Mouse (Mus musculus) neural tube, embryonic 15.5 days (tissue): ENCODE data around the gene Camkmt. TPM values are rescaled to one million over a fixed set of nuclear protein-coding genes. Genes with fewer than 3 reads are reported as not detected.
A peak's percentile ranks its signal among the peaks of the same experiment; 100 is the strongest.

Source experiments
- ATAC-seq: fragments of 200-750 bp; cut with Nextera tagmentation; 2 replicates; pipeline ENCODE4 v1.8.0; 2017; ENCODE audit warnings: mild to moderate bottlenecking, moderate TSS enrichment, moderate library complexity; ENCODE audit not compliant: low FRiP score
- H3K27ac ChIP-seq: fragments of 300-500 bp; sonication (generic); replicated peaks from 2 replicates; pipeline ENCODE4 v1.5.1; 2015; ENCODE audit warnings: mild to moderate bottlenecking, inconsistent platforms
- H3K27me3 ChIP-seq: fragments of 300-500 bp; sonication (generic); replicated peaks from 2 replicates; pipeline ENCODE4 v1.6.1; 2015; ENCODE audit warnings: inconsistent platforms
- H3K36me3 ChIP-seq: fragments of 300-500 bp; sonication (generic); 2 replicates; pipeline ENCODE4 v1.6.1; 2015; ENCODE audit warnings: inconsistent platforms
- H3K4me1 ChIP-seq: fragments of 300-500 bp; sonication (generic); 2 replicates; pipeline ENCODE4 v1.6.1; 2015; ENCODE audit warnings: inconsistent platforms
- H3K4me2 ChIP-seq: fragments of 300-500 bp; sonication (generic); 2 replicates; pipeline ENCODE4 v1.6.1; 2015; ENCODE audit warnings: inconsistent platforms, mild to moderate bottlenecking, moderate library complexity
- H3K4me3 ChIP-seq: fragments of 300-500 bp; sonication (generic); replicated peaks from 2 replicates; pipeline ENCODE4 v1.5.1; 2015; ENCODE audit warnings: mild to moderate bottlenecking, inconsistent platforms
- H3K9ac ChIP-seq: fragments of 300-500 bp; sonication (generic); replicated peaks from 2 replicates; pipeline ENCODE4 v1.6.1; 2015; ENCODE audit warnings: mild to moderate bottlenecking, inconsistent platforms
- H3K9me3 ChIP-seq: fragments of 300-500 bp; sonication (generic); replicated peaks from 2 replicates; pipeline ENCODE4 v1.6.1; 2016; ENCODE audit warnings: inconsistent platforms
- WGBS: fragments of 180-500 bp; shearing (Covaris S2); methylation state at CpG from one replicate; pipeline ENCODE4 v1.1.7; 2015; ENCODE audit warnings: mixed read lengths; 5-methylcytosine and 5-hydroxymethylcytosine counted together
- polyA plus RNA-seq: library from polyadenylated mRNA; unstranded; fragments of >200 nt; fragmentation: Nextera tagmentation; extraction: Ambion mirVana; gene quantifications from 2 replicates; pipeline ENCODE4 v1.2.1, GENCODE M21; 2015

The Camkmt gene
- polyA plus RNA-seq, 1 experiment from 2014 or later, result 22.4 TPM

- Histone ChIP-seq H3K4me3 (no peak overlapping the region), H3K4me2 (no peak overlapping the region), H3K9ac (no peak overlapping the region), H3K27ac (no peak overlapping the region), H3K9me3 (no peaks in the 10 kb centered on the region), H3K27me3 (no peaks in the 10 kb centered on the region), H3K4me1 (peaks cover 3% of the 10 kb centered on the region), H3K36me3 (peaks cover 71% of the 10 kb centered on the region)
- ATAC-seq, result no peak
- 74% methylated on average over 8 of the region's 8 CpGs for WGBS
Measured at GRCm38 (mm10) chr17:85071088-85071775, 19.1 kb upstream of the Camkmt start.

- WGBS, result 23% methylated on average over 11 of the region's 11 CpGs
- ATAC-seq, result no peak
- H3K27ac ChIP-seq, result no peak overlapping the region
Measured at GRCm38 (mm10) chr17:85072383-85072782, 18.0 kb upstream of the Camkmt start.

GRCm38 (mm10) chr17:85073214-85073613 is 17.1 kb upstream of the Camkmt start:
- Histone ChIP-seq H3K9me3 (no peaks in the 10 kb centered on the region), H3K36me3 (peaks cover 73% of the 10 kb centered on the region), H3K9ac (no peak overlapping the region)

More at GRCm38 (mm10) chr17:85072383-85072782, 18.0 kb upstream of the Camkmt start:
- Histone ChIP-seq H3K4me1 (peaks cover 3% of the 10 kb centered on the region), H3K9me3 (no peaks in the 10 kb centered on the region), H3K4me2 (no peak overlapping the region), H3K4me3 (no peak overlapping the region), H3K27me3 (no peaks in the 10 kb centered on the region), H3K36me3 (peaks cover 70% of the 10 kb centered on the region), H3K9ac (no peak overlapping the region)

GRCm38 (mm10) chr17:85074083-85074482 is 16.3 kb upstream of the Camkmt start:
- Histone ChIP-seq H3K36me3 (peaks cover 73% of the 10 kb centered on the region), H3K27me3 (no peaks in the 10 kb centered on the region)
- 97% methylated on average over 4 of the region's 4 CpGs for WGBS

More at GRCm38 (mm10) chr17:85073214-85073613, 17.1 kb upstream of the Camkmt start:
- no peak overlapping the region for H3K27ac ChIP-seq
- WGBS, result 31% methylated on average over 7 of the region's 7 CpGs
- peaks cover 3% of the 10 kb centered on the region for H3K4me1 ChIP-seq
- no peaks in the 10 kb centered on the region for H3K27me3 ChIP-seq
- ATAC-seq, result no peak
- H3K4me3 ChIP-seq, result no peak overlapping the region
- no peak overlapping the region for H3K4me2 ChIP-seq

GRCm38 (mm10) chr17:85079276-85079675 is 11.1 kb upstream of the Camkmt start:
- Histone ChIP-seq H3K4me3 (no peak overlapping the region), H3K36me3 (peaks cover 65% of the 10 kb centered on the region), H3K27me3 (no peaks in the 10 kb centered on the region), H3K4me2 (no peak overlapping the region), H3K27ac (no peak overlapping the region), H3K9me3 (no peaks in the 10 kb centered on the region), H3K4me1 (no peaks in the 10 kb centered on the region), H3K9ac (no peak overlapping the region)
- ATAC-seq, result no peak
- 77% methylated on average over 3 of the region's 3 CpGs for WGBS

More at GRCm38 (mm10) chr17:85074083-85074482, 16.3 kb upstream of the Camkmt start:
- Histone ChIP-seq H3K4me2 (no peak overlapping the region), H3K27ac (no peak overlapping the region), H3K9ac (no peak overlapping the region), H3K4me3 (no peak overlapping the region), H3K9me3 (no peaks in the 10 kb centered on the region), H3K4me1 (peaks cover 3% of the 10 kb centered on the region)
- no peak for ATAC-seq

- Histone ChIP-seq H3K4me2 (no peak overlapping the region), H3K9me3 (no peaks in the 10 kb centered on the region), H3K27ac (no peak overlapping the region), H3K36me3 (peaks cover 55% of the 10 kb centered on the region), H3K4me3 (no peak overlapping the region), H3K27me3 (no peaks in the 10 kb centered on the region), H3K4me1 (no peaks in the 10 kb centered on the region), H3K9ac (no peak overlapping the region)
- no peak for ATAC-seq
- 97% methylated on average over 11 of the region's 11 CpGs for WGBS
Measured at GRCm38 (mm10) chr17:85080781-85081180, 9.6 kb upstream of the Camkmt start.

GRCm38 (mm10) chr17:85085335-85085734 is 5.0 kb upstream of the Camkmt start:
- no peak overlapping the region for H3K9ac ChIP-seq
- H3K9me3 ChIP-seq, result no peaks in the 10 kb centered on the region
- peaks cover 21% of the 10 kb centered on the region for H3K4me1 ChIP-seq
- H3K36me3 ChIP-seq, result peaks cover 20% of the 10 kb centered on the region
- no peak overlapping the region for H3K4me2 ChIP-seq
- H3K4me3 ChIP-seq, result no peak overlapping the region
- 98% methylated on average over 2 of the region's 2 CpGs for WGBS
- no peak for ATAC-seq
- H3K27ac ChIP-seq, result no peak overlapping the region
- H3K27me3 ChIP-seq, result no peaks in the 10 kb centered on the region

GRCm38 (mm10) chr17:85086501-85086900 is 3.9 kb upstream of the Camkmt start:
- no peak overlapping the region for H3K4me2 ChIP-seq
- H3K4me1 ChIP-seq, result peaks cover 25% of the 10 kb centered on the region
- 91% methylated on average over 1 of the region's 1 CpGs for WGBS
- H3K27ac ChIP-seq, result no peak overlapping the region
- no peaks in the 10 kb centered on the region for H3K9me3 ChIP-seq
- H3K9ac ChIP-seq, result no peak overlapping the region
- H3K36me3 ChIP-seq, result peaks cover 10% of the 10 kb centered on the region
- no peaks in the 10 kb centered on the region for H3K27me3 ChIP-seq
- ATAC-seq, result no peak
- no peak overlapping the region for H3K4me3 ChIP-seq

GRCm38 (mm10) chr17:85087591-85087990 is 2.8 kb upstream of the Camkmt start:
- WGBS, result 94% methylated on average over 5 of the region's 5 CpGs
- Histone ChIP-seq H3K4me3 (no peak overlapping the region), H3K4me2 (no peak overlapping the region), H3K4me1 (peaks cover 31% of the 10 kb centered on the region), H3K9me3 (no peaks in the 10 kb centered on the region), H3K27ac (no peak overlapping the region), H3K27me3 (no peaks in the 10 kb centered on the region), H3K36me3 (peaks cover 4% of the 10 kb centered on the region; the same call in 1 of the 2 replicates), H3K9ac (no peak overlapping the region)
- no peak for ATAC-seq

GRCm38 (mm10) chr17:85088401-85088800 is 2.0 kb upstream of the Camkmt start:
- whole genome bisulfite sequencing, result 88% methylated on average over 11 of the region's 11 CpGs
- no peak for ATAC-seq

GRCm38 (mm10) chr17:85089011-85089410 is 1.3 kb upstream of the Camkmt start:
- peak overlapping the region; percentile 98 for H3K4me3 ChIP-seq
- peaks cover 1% of the 10 kb centered on the region; the same call in 1 of the 2 replicates for H3K36me3 ChIP-seq
- peaks cover 31% of the 10 kb centered on the region for H3K4me1 ChIP-seq
- no peaks in the 10 kb centered on the region for H3K27me3 ChIP-seq
- H3K27ac ChIP-seq, result peak overlapping the region; percentile 94; the same call in 1 of the 2 replicates
- H3K4me2 ChIP-seq, result peak overlapping the region; percentile 76
- H3K9me3 ChIP-seq, result no peaks in the 10 kb centered on the region
- ATAC-seq, result no peak
- 52% methylated on average over 6 of the region's 6 CpGs for WGBS
- H3K9ac ChIP-seq, result peak overlapping the region; percentile 83

More at GRCm38 (mm10) chr17:85088401-85088800, 2.0 kb upstream of the Camkmt start:
- Histone ChIP-seq H3K4me2 (peak overlapping the region; percentile 76), H3K27me3 (no peaks in the 10 kb centered on the region), H3K9me3 (no peaks in the 10 kb centered on the region), H3K4me3 (peak overlapping the region; percentile 98; the same call in 1 of the 2 replicates), H3K36me3 (peaks cover 4% of the 10 kb centered on the region; the same call in 1 of the 2 replicates), H3K27ac (no peak overlapping the region), H3K9ac (no peak overlapping the region), H3K4me1 (peaks cover 31% of the 10 kb centered on the region)

- Histone ChIP-seq H3K4me3 (peak overlapping the region; percentile 98), H3K27ac (peak overlapping the region; percentile 94), H3K36me3 (no peaks in the 10 kb centered on the region), H3K4me2 (peak overlapping the region; percentile 76), H3K9ac (peak overlapping the region; percentile 83), H3K27me3 (no peaks in the 10 kb centered on the region), H3K4me1 (peaks cover 31% of the 10 kb centered on the region), H3K9me3 (no peaks in the 10 kb centered on the region)
- ATAC-seq, result peak; percentile 34
- WGBS, result under 1% methylated on average over 16 of the region's 16 CpGs
Measured at GRCm38 (mm10) chr17:85089621-85090020, 731 bp upstream of the Camkmt start.
